Mouse (Mus musculus) c-Kit-negative CD71-positive TER-119-positive erythroid progenitor cells, embryonic 14.5 days (primary cell): ENCODE measurements around the gene Txk.

Experiments used
- DNase-seq: peaks from one replicate; pipeline ENCODE4 v3.0.0-alpha.2; 2013; ENCODE audit warnings: low read depth, low spot score

Gene Txk

GRCm38 (mm10) chr5:72694684-72695083, 57.9 kb downstream of the Txk start:
- no peak for DNase-seq

DNA sequence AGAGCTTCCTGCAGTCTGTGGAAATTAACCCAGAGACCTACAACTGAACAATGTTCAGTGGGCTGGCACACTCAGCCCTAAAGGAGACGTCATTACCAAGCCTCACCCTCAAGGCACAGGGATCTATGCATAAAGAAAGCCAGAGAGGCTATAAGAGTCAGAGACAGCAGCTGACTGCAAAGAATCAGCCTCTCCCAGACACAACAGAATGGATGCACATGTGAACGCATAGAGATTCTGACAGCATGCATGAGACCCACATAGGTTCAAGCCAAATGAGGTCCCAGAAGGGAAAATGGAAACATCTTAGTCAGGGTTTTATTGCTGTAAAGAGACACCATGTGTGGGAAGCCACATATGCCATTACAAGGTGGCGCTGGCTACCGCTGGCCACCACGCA, 62.1 kb downstream of the Txk start:
- no peak for DNase-seq

- no peak for DNase-seq
Measured at GRCm38 (mm10) chr5:72689556-72689955, 63.0 kb downstream of the Txk start.

- no peak for DNase-seq
Measured at GRCm38 (mm10) chr5:72681451-72681850, 71.1 kb downstream of the Txk start.

DNA sequence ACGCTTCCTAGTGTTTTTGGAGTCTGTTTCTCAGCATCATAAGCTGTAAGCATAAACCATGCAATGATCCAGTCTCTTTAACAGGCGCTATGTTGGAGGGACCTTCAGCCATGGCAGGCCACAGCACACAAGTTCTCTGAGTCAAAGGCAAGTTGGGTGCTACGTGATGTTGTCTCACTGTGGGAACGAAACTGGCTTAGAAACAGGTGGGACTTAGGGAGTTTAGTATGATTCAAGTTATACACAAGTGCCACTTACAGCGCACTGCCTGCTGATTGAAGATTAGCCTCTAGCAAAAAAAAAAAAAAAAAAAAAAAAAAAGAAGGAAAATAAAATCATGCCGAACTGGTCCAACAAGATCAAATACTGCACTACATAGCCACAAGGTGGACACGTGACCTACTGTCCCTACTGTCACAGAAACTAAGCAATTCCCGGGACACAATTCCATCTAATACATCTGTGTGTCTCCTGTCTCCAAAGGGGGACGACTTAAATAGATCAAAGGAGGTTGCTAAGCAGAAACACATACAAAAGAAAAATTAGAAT, 77.5 kb downstream of the Txk start:
- no peak for DNase-seq

DNA sequence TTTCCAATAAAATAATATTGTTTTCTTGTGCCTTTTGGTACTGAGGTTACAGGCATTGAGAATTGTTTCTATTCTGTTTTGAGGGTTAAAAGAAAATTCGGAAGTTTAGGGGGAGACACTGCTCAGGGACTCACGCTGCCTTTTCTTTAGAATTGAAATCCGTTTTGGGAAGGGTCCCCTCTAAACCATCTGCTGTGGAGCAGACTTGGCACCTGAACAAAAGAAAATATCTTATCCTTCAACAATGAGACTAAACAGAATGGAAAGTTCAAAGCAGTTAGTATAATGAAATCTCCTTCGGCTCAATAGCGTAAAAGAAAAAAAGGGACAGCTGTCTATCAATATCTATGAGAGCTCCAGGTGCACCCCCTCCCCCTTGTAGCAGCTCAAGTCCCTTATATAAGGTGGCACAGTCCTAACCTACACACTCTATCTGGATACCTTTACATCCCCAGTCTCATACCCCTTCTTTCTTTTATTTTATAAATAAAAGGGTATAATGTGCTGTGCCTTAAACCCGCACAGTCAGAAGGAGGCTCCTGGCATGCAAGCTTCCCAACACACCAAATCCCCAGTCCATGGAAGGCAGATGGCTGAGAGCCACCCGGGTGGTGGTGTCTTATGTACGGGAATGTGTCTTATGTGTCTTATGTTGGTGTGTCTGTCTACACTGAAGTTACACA, 81.4 kb downstream of the Txk start:
- DNase-seq: no peak

DNA sequence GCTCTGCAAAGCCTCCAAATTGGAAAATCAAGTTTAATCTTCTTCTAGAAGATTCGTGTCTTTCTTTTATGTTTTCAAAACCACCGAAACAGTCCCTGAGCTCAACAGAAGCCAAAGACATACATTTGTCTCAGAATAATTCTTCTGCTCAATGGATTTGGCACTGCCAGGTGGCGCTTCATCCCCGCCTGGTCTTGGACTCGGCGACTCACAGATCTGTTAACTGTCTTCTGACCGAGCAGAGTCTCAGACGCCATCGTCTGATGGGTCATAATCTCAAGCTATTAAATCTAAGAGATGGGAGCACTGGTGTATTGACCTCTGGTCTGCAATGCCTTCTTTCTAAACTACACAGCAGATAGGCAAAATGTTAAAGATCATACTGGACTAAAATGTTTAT, 84.2 kb downstream of the Txk start:
- DNase-seq: no peak

- no peak for DNase-seq
Measured at GRCm38 (mm10) chr5:72666428-72666827, 86.1 kb downstream of the Txk start.

GRCm38 (mm10) chr5:72665281-72665680, 87.3 kb downstream of the Txk start:
- peak; percentile 9 for DNase-seq

- no peak for DNase-seq
Measured at GRCm38 (mm10) chr5:72664854-72665253, 87.7 kb downstream of the Txk start.

DNA sequence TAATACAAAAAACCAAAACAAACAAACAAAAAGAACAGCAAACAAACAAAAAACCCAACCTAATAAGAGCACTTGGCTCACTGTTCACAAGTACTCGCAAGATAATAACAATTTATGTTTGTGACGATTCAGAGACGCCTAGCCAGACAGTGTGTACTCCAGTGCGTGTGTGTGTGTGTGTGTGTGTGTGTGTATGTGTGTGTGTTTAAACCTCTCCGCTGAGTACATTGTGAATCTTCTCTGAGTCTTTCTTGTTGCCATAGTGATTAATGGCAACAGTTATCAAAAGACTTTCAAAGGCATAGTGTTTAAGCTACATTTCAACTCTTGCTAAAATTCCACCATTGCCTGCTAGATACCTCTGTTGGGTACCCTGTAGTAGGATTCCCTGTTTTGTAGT, 88.5 kb downstream of the Txk start:
- DNase-seq: no peak

GRCm38 (mm10) chr5:72661051-72661781, 91.4 kb downstream of the Txk start:
- DNase-seq: no peak

DNA sequence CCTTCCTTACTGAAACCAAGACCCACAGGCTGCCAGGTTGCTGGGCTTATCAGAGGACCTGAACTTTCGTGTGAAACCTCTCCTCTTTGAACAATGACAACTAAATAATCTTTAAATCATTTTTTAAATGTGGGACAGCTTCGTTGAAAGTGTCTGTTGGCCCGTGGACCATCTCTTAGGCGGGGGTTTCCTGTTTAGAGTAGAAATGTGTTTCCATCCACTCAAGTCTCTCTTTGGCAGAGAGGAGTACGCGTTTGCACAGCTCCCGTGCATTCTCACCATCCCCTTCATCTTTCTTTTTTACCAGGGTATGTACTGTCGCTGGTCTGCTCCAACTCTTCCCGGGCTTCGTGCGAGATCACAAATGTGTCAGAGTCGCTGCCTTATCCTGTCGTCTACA, 94.2 kb downstream of the Txk start:
- no peak for DNase-seq

DNA sequence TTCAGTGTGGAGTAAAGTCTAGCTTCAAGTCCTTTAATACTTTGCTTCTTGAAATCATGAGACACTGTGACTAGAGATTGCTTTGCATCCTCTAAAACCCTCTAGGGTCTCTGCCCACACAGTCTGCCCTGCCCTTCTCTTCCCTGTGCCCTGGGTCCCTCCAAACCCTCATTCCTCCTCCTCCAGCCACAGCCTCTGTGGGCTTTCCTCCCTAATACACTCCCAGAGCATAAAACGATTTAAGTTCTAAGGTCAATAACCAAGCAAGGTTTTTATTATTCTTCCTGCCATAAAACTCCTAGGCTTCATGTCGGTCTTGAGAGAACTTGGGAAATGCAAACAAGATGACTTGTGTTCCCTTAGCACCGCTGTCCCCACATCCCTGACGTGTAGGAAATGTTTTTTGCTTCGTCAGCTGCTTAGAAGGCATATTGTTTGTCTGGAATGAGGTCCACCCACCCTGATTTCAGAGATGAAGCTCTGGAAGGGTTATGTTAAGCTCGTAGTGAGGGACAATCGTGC, 96.2 kb downstream of the Txk start:
- no peak for DNase-seq

GRCm38 (mm10) chr5:72653068-72653674, 99.4 kb downstream of the Txk start:
- DNase-seq: no peak

GRCm38 (mm10) chr5:72648987-72649735, 103.4 kb downstream of the Txk start:
- no peak for DNase-seq

DNA sequence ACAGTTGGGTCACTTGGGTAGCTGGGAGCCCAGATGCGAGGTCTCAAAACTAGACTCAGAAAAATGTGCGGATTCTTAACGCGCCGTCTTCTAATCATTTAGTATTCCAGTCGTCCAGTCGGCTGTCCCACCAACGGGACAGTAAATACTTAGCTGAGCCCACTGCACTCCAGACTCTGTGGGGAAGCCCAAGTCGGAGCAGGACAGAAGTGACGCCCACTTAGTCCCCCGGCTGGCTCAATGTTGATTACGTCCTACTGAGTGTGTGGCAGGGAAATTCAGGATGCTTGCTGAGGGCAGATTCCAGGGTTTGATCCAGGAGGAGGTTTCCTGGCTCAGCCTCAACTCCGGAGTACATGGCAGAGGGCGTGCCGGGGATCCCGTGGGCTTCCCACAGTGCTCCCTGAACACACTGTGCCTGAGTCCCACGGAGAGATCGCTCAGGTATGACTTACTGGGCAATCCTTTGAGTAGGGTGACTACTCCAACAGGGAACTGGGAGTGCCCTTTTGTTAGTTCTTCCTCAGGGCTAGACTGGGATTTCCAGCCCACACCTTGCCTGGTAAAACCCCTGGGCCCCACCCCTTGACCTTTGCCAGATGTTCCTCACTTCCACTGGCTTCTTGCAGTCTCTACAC, 104.5 kb downstream of the Txk start:
- DNase-seq: no peak

DNA sequence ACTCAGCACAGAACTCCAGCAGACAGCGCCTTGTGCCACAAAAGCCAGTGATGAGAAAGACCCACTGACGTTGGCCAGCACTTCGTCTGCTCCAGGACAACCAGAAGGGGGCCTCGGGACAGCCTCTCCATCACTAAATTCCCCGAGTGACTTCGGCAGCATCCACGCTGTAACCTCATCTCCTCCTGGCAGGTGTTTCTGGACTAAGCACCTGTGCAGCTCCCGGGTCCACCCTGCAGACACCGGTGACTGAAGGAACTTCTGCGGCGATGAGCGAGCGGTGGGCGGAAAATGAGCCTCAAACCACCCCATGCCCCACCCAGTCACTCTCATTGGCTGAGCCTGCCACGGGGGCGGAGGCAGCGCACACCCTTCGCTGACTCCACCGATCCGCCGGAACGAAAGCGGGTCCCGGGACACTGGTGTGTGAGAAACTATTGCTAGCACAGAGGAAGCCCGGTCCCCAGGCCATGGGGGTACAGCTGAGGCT, 105.1 kb downstream of the Txk start, which contains the start of gene Nipal1:
Gene Nipal1 (plus strand): TSS at position 378 of the 490 bp plus-strand sequence.
- DNase-seq: no peak

DNA sequence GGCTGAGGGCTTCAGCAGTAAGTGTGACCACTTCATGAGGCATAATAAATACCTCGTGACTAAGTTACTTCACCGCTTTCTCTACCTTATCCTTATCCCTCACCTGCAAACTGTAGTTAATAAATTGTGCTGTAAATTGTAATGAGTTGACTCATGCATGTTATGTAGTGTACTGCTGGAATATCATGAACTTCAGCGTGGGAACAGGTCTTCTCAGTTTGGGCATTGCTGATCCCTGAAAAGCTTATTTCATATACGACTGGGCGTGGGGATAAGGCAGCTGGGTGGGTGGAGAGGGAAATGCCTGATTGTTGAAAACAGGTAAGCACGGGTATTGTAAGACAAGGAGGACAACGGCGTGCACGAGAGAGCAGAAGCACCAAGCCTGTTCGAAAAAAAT, 105.6 kb downstream of the Txk start:
- no peak for DNase-seq

GRCm38 (mm10) chr5:72646131-72646530, 106.4 kb downstream of the Txk start:
- no peak for DNase-seq
